Mouse (Mus musculus) mature B cell (primary cell): ENCODE results near the gene Chd6.

Source experiments
- in situ Hi-C: fragments of 300-500 bp; cut with MboI; formaldehyde crosslinking; loops from 2 replicates; pipeline ENCODE4 v1.14.3; 2019

Chd6 gene

GRCm38 (mm10) chr2:160932325-160932724, 176.6 kb downstream of the Chd6 start:
- in situ Hi-C loops, result no loop called here

GRCm38 (mm10) chr2:160931378-160931777, 177.5 kb downstream of the Chd6 start:
- in situ Hi-C loops, result no loop called here

GRCm38 (mm10) chr2:160925203-160925602, 183.7 kb downstream of the Chd6 start:
- in situ Hi-C loops, result no loop called here

- in situ Hi-C loops, result no loop called here
These were observed 187.6 kb downstream of the Chd6 start for GRCm38 (mm10) chr2:160921285-160921684.

- in situ Hi-C loops, result no loop called here
These were observed 190.0 kb downstream of the Chd6 start for GRCm38 (mm10) chr2:160918930-160919215.

- in situ Hi-C loops, result no loop called here
These were observed 190.5 kb downstream of the Chd6 start for GRCm38 (mm10) chr2:160918154-160918929.

GRCm38 (mm10) chr2:160917313-160917712, 191.6 kb downstream of the Chd6 start:
- in situ Hi-C loops, result no loop called here

GRCm38 (mm10) chr2:160916714-160917113, 192.2 kb downstream of the Chd6 start:
- in situ Hi-C loops, result no loop called here

GRCm38 (mm10) chr2:160915821-160916610, 192.9 kb downstream of the Chd6 start:
- in situ Hi-C loops, result no loop called here

- in situ Hi-C loops, result no loop called here
These were observed 194.2 kb downstream of the Chd6 start for GRCm38 (mm10) chr2:160914656-160915055.

- in situ Hi-C loops, result no loop called here
These were observed 196.6 kb downstream of the Chd6 start, which contains the start of gene Emilin3 for GRCm38 (mm10) chr2:160912231-160912671. Emilin3 (minus strand) TSS chr2:160912328.

GRCm38 (mm10) chr2:160911558-160912201, 197.2 kb downstream of the Chd6 start:
- in situ Hi-C loops, result no loop called here

- in situ Hi-C loops, result no loop called here
These were observed 198.2 kb downstream of the Chd6 start for GRCm38 (mm10) chr2:160910633-160911032.

- in situ Hi-C loops, result no loop called here
These were observed 200.3 kb downstream of the Chd6 start for GRCm38 (mm10) chr2:160908607-160909006.

GRCm38 (mm10) chr2:160906101-160906500, 202.8 kb downstream of the Chd6 start:
- in situ Hi-C loops, result no loop called here

GRCm38 (mm10) chr2:160905301-160905700, 203.6 kb downstream of the Chd6 start:
- in situ Hi-C loops, result no loop called here

GRCm38 (mm10) chr2:160901656-160902412, 207.0 kb downstream of the Chd6 start:
- in situ Hi-C loops, result no loop called here
